Mouse (Mus musculus): ENCODE measurements at regions not wholly inside any gene's neighbourhood (a gene's known extent, or its start where the extent isn't known, plus 50 kb on each side); places are given as distances from the start of the nearest gene placed in this dataset.
"Not testable (repeated sequence)": the region's sequence is repeated elsewhere in the genome, so short reads cannot be mapped to it uniquely, and the experiment has no call there.

GRCm38 (mm10) chr4:23787417-23788204 lies 708.6 kb upstream of the Mms22l start:
- DNase-seq, result no peak

GRCm38 (mm10) chr4:23823516-23823915 lies 672.7 kb upstream of the Mms22l start:
- DNase-seq, result no peak

GRCm38 (mm10) chr4:23826885-23827284 lies 669.4 kb upstream of the Mms22l start:
- peak; percentile 4 to 5 for DNase-seq

GRCm38 (mm10) chr4:23832385-23833164 lies 663.7 kb upstream of the Mms22l start:
- no peak for DNase-seq

- no peak for DNase-seq
These were observed 652.5 kb upstream of the Mms22l start for GRCm38 (mm10) chr4:23843609-23844287.

GRCm38 (mm10) chr4:23844288-23844971 lies 651.8 kb upstream of the Mms22l start:
- no peak for DNase-seq

GRCm38 (mm10) chr4:23845263-23845662 lies 651.0 kb upstream of the Mms22l start:
- DNase-seq, result no peak

GRCm38 (mm10) chr4:23850640-23851039 lies 645.6 kb upstream of the Mms22l start:
- DNase-seq, result no peak

- DNase-seq, result no peak
These were observed 633.8 kb upstream of the Mms22l start for GRCm38 (mm10) chr4:23862437-23862836.

- peak in 1 of 2 experiments; percentile 1 for DNase-seq
These were observed 616.2 kb upstream of the Mms22l start for GRCm38 (mm10) chr4:23880007-23880406.

GRCm38 (mm10) chr4:23913396-23913795 lies 582.9 kb upstream of the Mms22l start:
- no peak for DNase-seq

GRCm38 (mm10) chr4:23913822-23914221 lies 582.4 kb upstream of the Mms22l start:
- DNase-seq, result no peak

GRCm38 (mm10) chr4:23914423-23914822 lies 581.8 kb upstream of the Mms22l start:
- no peak for DNase-seq

- DNase-seq, result no peak
These were observed 574.7 kb upstream of the Mms22l start for GRCm38 (mm10) chr4:23921520-23921919.

GRCm38 (mm10) chr4:23954140-23954539 lies 542.1 kb upstream of the Mms22l start:
- DNase-seq, result no peak

GRCm38 (mm10) chr4:23982193-23982592 lies 514.1 kb upstream of the Mms22l start:
- not testable (repeated sequence) for DNase-seq

- DNase-seq, result no peak
These were observed 513.3 kb upstream of the Mms22l start for GRCm38 (mm10) chr4:23982790-23983451.

- DNase-seq, result no peak
These were observed 512.8 kb upstream of the Mms22l start for GRCm38 (mm10) chr4:23983452-23983805.

- no peak for DNase-seq
These were observed 512.2 kb upstream of the Mms22l start for GRCm38 (mm10) chr4:23984005-23984404.

- no peak for DNase-seq
These were observed 510.3 kb upstream of the Mms22l start for GRCm38 (mm10) chr4:23985956-23986355.

GRCm38 (mm10) chr4:23993823-23994222 lies 502.4 kb upstream of the Mms22l start:
- DNase-seq, result no peak

GRCm38 (mm10) chr4:23994261-23994965 lies 501.8 kb upstream of the Mms22l start:
- no peak for DNase-seq

Data from cerebellum, adult 18-20 months (tissue).